21 mouse cellular contexts compared by ENCODE assay signal in genomic region chr16:59969816-59970215, GRCm38 (mm10).
DNase-seq lines count a peak whose midpoint lies in the region; ATAC-seq and TF ChIP-seq lines count a peak whose summit lies in the region.
"Had no signal": no experiment of that assay in that cellular context is flagged by ENCODE, and none has a peak within 500 bp of the region (broad histone marks: within the 10 kb centered on the region; RNA-seq: fewer than 3 reads in every experiment).

No protein-coding gene starts in this region.

- H3K27me3 ChIP-seq in cerebellum, adult 2 months (ENCODE audit: control insufficient read depth, insufficient read depth, low read length) = no peaks in the 10 kb centered on the region
- H3K27me3 ChIP-seq in midbrain, embryonic 15.5 days (replicated peaks) = no peaks in the 10 kb centered on the region
- no peaks in the 10 kb centered on the region for H3K27me3 ChIP-seq in midbrain, embryonic 13.5 days
- no peaks in the 10 kb centered on the region for H3K27me3 ChIP-seq in forebrain, embryonic 16.5 days (replicated peaks; ENCODE audit: control insufficient read depth, insufficient read depth, low read length)
- H3K27me3 ChIP-seq in hindbrain, embryonic 11.5 days (ENCODE audit: control insufficient read depth, insufficient read depth, low read length) = no peaks in the 10 kb centered on the region
- no peaks in the 10 kb centered on the region for H3K27me3 ChIP-seq in kidney, embryonic 16.5 days (ENCODE audit: insufficient read depth, low read length)
- H3K27me3 ChIP-seq: heart, embryonic 12.5 days; hindbrain, embryonic 13.5 days; lung, embryonic 15.5 days; Patski had no signal

- TF ChIP-seq POLR2A in cerebellum, adult 2 months (IDR thresholded peaks at IDR 0.05; ENCODE audit: borderline replicate concordance, insufficient read depth, low read length) = no peak

- ATAC-seq in midbrain, embryonic 15.5 days (replicated peaks) = peak; percentile 54; the same call in 1 of the 2 replicates
- no peak for ATAC-seq in midbrain, embryonic 13.5 days
- ATAC-seq in forebrain, embryonic 16.5 days = peak; percentile 74
- no peak for ATAC-seq in hindbrain, embryonic 11.5 days (ENCODE audit: low FRiP score)
- no peak for ATAC-seq in kidney, embryonic 16.5 days (ENCODE audit: low FRiP score, low TSS enrichment)
- ATAC-seq: Patski had no signal

- H3K27ac ChIP-seq in cerebellum, adult 2 months (ENCODE audit: insufficient read depth, low read length) = no peak overlapping the region
- H3K27ac ChIP-seq in midbrain, embryonic 15.5 days = no peak overlapping the region
- H3K27ac ChIP-seq in midbrain, embryonic 13.5 days = no peak overlapping the region
- H3K27ac ChIP-seq in forebrain, embryonic 16.5 days (ENCODE audit: low read length) = no peak overlapping the region
- no peak overlapping the region for H3K27ac ChIP-seq in hindbrain, embryonic 11.5 days (ENCODE audit: low read depth, low read length)
- no peak overlapping the region for H3K27ac ChIP-seq in kidney, embryonic 16.5 days (ENCODE audit: low read length)
- H3K27ac ChIP-seq: embryonic facial prominence, embryonic 10.5 days; hindbrain, embryonic 13.5 days; liver, embryonic 14.5 days; lung, embryonic 15.5 days had no signal

- DNase-seq in cerebellum, postnatal 10 days = peak; percentile 24 to 38
- no peak for DNase-seq in cerebellum, adult 2 months
- DNase-seq in ovary, postnatal 36 days (ENCODE audit: low spot score) = no peak
- no peak for DNase-seq in hindbrain, embryonic 11.5 days (ENCODE audit: low spot score)
- DNase-seq: adrenal gland, postnatal 14 days; cerebellum, adult 8-10 months; gastrocnemius, postnatal 10 days; heart, adult 11 months; heart, postnatal 14 days; lung, postnatal 4 days; thymus, postnatal 14 days had no signal

- H3K36me3 ChIP-seq in midbrain, embryonic 15.5 days (replicated peaks) = no peaks in the 10 kb centered on the region
- H3K36me3 ChIP-seq in midbrain, embryonic 13.5 days = no peaks in the 10 kb centered on the region
- no peaks in the 10 kb centered on the region for H3K36me3 ChIP-seq in forebrain, embryonic 16.5 days (ENCODE audit: control insufficient read depth, insufficient read depth)
- no peaks in the 10 kb centered on the region for H3K36me3 ChIP-seq in hindbrain, embryonic 11.5 days (ENCODE audit: control insufficient read depth, insufficient read depth, low read length)
- H3K36me3 ChIP-seq in kidney, embryonic 16.5 days (ENCODE audit: insufficient read depth, low read length) = no peaks in the 10 kb centered on the region
- H3K36me3 ChIP-seq: embryonic facial prominence, embryonic 10.5 days; heart, embryonic 12.5 days; hindbrain, embryonic 13.5 days; lung, embryonic 15.5 days had no signal

- H3K4me2 ChIP-seq in midbrain, embryonic 15.5 days = no peak overlapping the region
- H3K4me2 ChIP-seq in midbrain, embryonic 13.5 days (replicated peaks) = no peak overlapping the region
- no peak overlapping the region for H3K4me2 ChIP-seq in forebrain, embryonic 16.5 days (ENCODE audit: low read length)
- H3K4me2 ChIP-seq in hindbrain, embryonic 11.5 days (replicated peaks; ENCODE audit: low read depth, low read length) = no peak overlapping the region
- H3K4me2 ChIP-seq in kidney, embryonic 16.5 days (replicated peaks; ENCODE audit: low read depth, low read length) = no peak overlapping the region
- H3K4me2 ChIP-seq: heart, embryonic 12.5 days; hindbrain, embryonic 13.5 days; lung, embryonic 15.5 days had no signal

- no peaks in the 10 kb centered on the region for H3K4me1 ChIP-seq in cerebellum, adult 2 months (ENCODE audit: control insufficient read depth, insufficient read depth, low read length)
- no peaks in the 10 kb centered on the region for H3K4me1 ChIP-seq in midbrain, embryonic 15.5 days
- H3K4me1 ChIP-seq in midbrain, embryonic 13.5 days (replicated peaks) = no peaks in the 10 kb centered on the region
- 0 out of 2 replicates have a peak, but pooled peaks cover 2% of the 10 kb centered on the region for H3K4me1 ChIP-seq in forebrain, embryonic 16.5 days (replicated peaks; ENCODE audit: control insufficient read depth, insufficient read depth, low read length)
- H3K4me1 ChIP-seq in hindbrain, embryonic 11.5 days (replicated peaks; ENCODE audit: control insufficient read depth, insufficient read depth, low read length) = no peaks in the 10 kb centered on the region
- H3K4me1 ChIP-seq in kidney, embryonic 16.5 days (ENCODE audit: insufficient read depth, low read length) = no peaks in the 10 kb centered on the region
- H3K4me1 ChIP-seq: embryonic facial prominence, embryonic 10.5 days; heart, embryonic 12.5 days; hindbrain, embryonic 13.5 days; lung, embryonic 15.5 days had no signal

- 23% methylated on average over 4 of the region's 4 CpGs for WGBS in cerebellum, adult 2 months
- 25% methylated on average over 4 of the region's 4 CpGs for WGBS in midbrain, embryonic 15.5 days
- 32% methylated on average over 4 of the region's 4 CpGs for WGBS in midbrain, embryonic 13.5 days
- 15% methylated on average over 4 of the region's 4 CpGs for WGBS in forebrain, embryonic 16.5 days
- WGBS in hindbrain, embryonic 11.5 days = 75% methylated on average over 4 of the region's 4 CpGs
- 69% methylated on average over 4 of the region's 4 CpGs for WGBS in kidney, embryonic 16.5 days

- H3K9me3 ChIP-seq in midbrain, embryonic 15.5 days = no peaks in the 10 kb centered on the region
- no peaks in the 10 kb centered on the region for H3K9me3 ChIP-seq in midbrain, embryonic 13.5 days
- no peaks in the 10 kb centered on the region for H3K9me3 ChIP-seq in forebrain, embryonic 16.5 days (ENCODE audit: control insufficient read depth, low read length)
- no peaks in the 10 kb centered on the region for H3K9me3 ChIP-seq in hindbrain, embryonic 11.5 days (ENCODE audit: control insufficient read depth, low read length)
- no peaks in the 10 kb centered on the region for H3K9me3 ChIP-seq in kidney, embryonic 16.5 days (ENCODE audit: low read length)
- H3K9me3 ChIP-seq: embryonic facial prominence, embryonic 10.5 days; heart, embryonic 12.5 days; hindbrain, embryonic 13.5 days; lung, embryonic 15.5 days had no signal

- no peak overlapping the region for H3K4me3 ChIP-seq in cerebellum, adult 2 months (replicated peaks; ENCODE audit: insufficient read depth, low read depth, low read length)
- H3K4me3 ChIP-seq in midbrain, embryonic 15.5 days = no peak overlapping the region
- H3K4me3 ChIP-seq in midbrain, embryonic 13.5 days (replicated peaks) = no peak overlapping the region
- H3K4me3 ChIP-seq in forebrain, embryonic 16.5 days (replicated peaks; ENCODE audit: low read length) = no peak overlapping the region
- no peak overlapping the region for H3K4me3 ChIP-seq in hindbrain, embryonic 11.5 days (ENCODE audit: low read depth, low read length)
- H3K4me3 ChIP-seq in kidney, embryonic 16.5 days (ENCODE audit: low read length) = no peak overlapping the region
- H3K4me3 ChIP-seq: embryonic facial prominence, embryonic 10.5 days; heart, embryonic 12.5 days; hindbrain, embryonic 13.5 days; lung, embryonic 15.5 days had no signal

- no peak overlapping the region for H3K9ac ChIP-seq in midbrain, embryonic 15.5 days
- no peak overlapping the region for H3K9ac ChIP-seq in midbrain, embryonic 13.5 days (replicated peaks)
- no peak overlapping the region for H3K9ac ChIP-seq in forebrain, embryonic 16.5 days (replicated peaks; ENCODE audit: low read depth, low read length)
- no peak overlapping the region for H3K9ac ChIP-seq in hindbrain, embryonic 11.5 days (ENCODE audit: low read depth, low read length)
- H3K9ac ChIP-seq in kidney, embryonic 16.5 days (replicated peaks; ENCODE audit: low read length) = no peak overlapping the region
- H3K9ac ChIP-seq: heart, embryonic 12.5 days; hindbrain, embryonic 13.5 days; liver, embryonic 14.5 days; lung, embryonic 15.5 days had no signal

- TF ChIP-seq CTCF in cerebellum, adult 2 months (IDR thresholded peaks at IDR 0.05; ENCODE audit: borderline replicate concordance, insufficient read depth, low read depth, low read length) = no peak

Comparison
In these comparisons a context has a peak if more than half of its experiments do, and no peak if none do; other contexts are left out.
1. DNase-seq: peak in cerebellum, postnatal 10 days (2 of 2); none in cerebellum, adult 2 months (0 of 2), ovary, postnatal 36 days (single experiment) and hindbrain, embryonic 11.5 days (single experiment).
2. ATAC-seq: peak in midbrain, embryonic 15.5 days (single experiment) and forebrain, embryonic 16.5 days (single experiment); none in midbrain, embryonic 13.5 days (single experiment), hindbrain, embryonic 11.5 days (single experiment) and kidney, embryonic 16.5 days (single experiment).